Mouse (Mus musculus) forebrain, embryonic 10.5 days (tissue): ENCODE data around the gene Klhl35. TPM values are rescaled to one million over a fixed set of nuclear protein-coding genes. Genes with fewer than 3 reads are reported as not detected.

Experiments used
- DNase-seq: peaks from one replicate; pipeline ENCODE4 v3.0.0-alpha.2; 2017; ENCODE audit warnings: low spot score; ENCODE audit errors: extremely low spot score
- H3K27ac ChIP-seq: fragments of 300-500 bp; sonication (generic); 2 replicates; pipeline ENCODE4 v1.5.1; 2016; ENCODE audit warnings: mild to moderate bottlenecking
- H3K27me3 ChIP-seq: fragments of 300-500 bp; sonication (generic); 2 replicates; pipeline ENCODE4 v1.6.1; 2016; ENCODE audit warnings: mild to moderate bottlenecking; ENCODE audit not compliant: poor library complexity, severe bottlenecking
- H3K36me3 ChIP-seq: fragments of 300-500 bp; sonication (generic); replicated peaks from 2 replicates; pipeline ENCODE4 v1.6.1; 2016; ENCODE audit warnings: mild to moderate bottlenecking, moderate library complexity
- H3K4me1 ChIP-seq: fragments of 300-500 bp; sonication (generic); 2 replicates; pipeline ENCODE4 v1.6.1; 2016
- H3K4me3 ChIP-seq: fragments of 300-500 bp; sonication (generic); 2 replicates; pipeline ENCODE4 v1.5.1; 2016; ENCODE audit warnings: mild to moderate bottlenecking, moderate library complexity
- H3K9me3 ChIP-seq: fragments of 300-500 bp; sonication (generic); 2 replicates; pipeline ENCODE4 v1.6.1; 2016; ENCODE audit warnings: mild to moderate bottlenecking, moderate library complexity
- WGBS: fragments of 180-500 bp; shearing (Covaris S2); methylation state at CpG from one replicate; pipeline ENCODE4 v1.1.7; 2016; 5-methylcytosine and 5-hydroxymethylcytosine counted together
- polyA plus RNA-seq: library from polyadenylated mRNA; unstranded; fragments of >200 nt; fragmentation: Nextera tagmentation; extraction: Ambion mirVana; gene quantifications from 2 replicates; pipeline ENCODE4 v1.2.1, GENCODE M21; 2016

Gene Klhl35
- polyA plus RNA-seq, 1 experiment from 2014 or later, result 0.97 TPM

- DNase-seq, result no peak
- peak overlapping the region; percentile 69 for H3K27ac ChIP-seq
- 5% methylated on average over 4 of the region's 4 CpGs for WGBS
Observed at GRCm38 (mm10) chr7:99436530-99436929, 29.3 kb upstream of the Klhl35 start.

DNA sequence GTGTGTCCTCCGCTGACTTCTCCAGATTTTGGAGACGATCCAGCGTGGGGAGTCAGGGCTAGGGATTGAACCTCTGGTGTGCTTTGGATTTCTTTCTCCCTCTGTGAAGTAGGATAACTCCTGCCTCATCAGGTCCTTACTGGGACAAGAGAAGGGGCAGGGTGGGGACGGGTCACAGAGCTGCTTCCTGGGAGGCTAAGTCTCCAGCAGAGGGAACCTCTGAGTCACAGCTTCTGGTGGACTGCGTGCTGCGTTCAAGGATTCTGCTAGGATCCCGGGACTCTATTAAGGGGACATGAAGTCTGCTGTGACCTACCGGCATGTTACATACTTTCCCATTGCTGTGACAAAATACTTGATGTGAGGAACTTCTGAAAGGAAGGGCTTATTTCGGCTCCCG is 26.9 kb upstream of the Klhl35 start:
- Histone ChIP-seq H3K4me3 (no peak overlapping the region), H3K4me1 (peaks cover 64% of the 10 kb centered on the region), H3K36me3 (no peaks in the 10 kb centered on the region), H3K9me3 (no peaks in the 10 kb centered on the region), H3K27ac (no peak overlapping the region; the same call in 1 of the 2 replicates), H3K27me3 (peaks cover 5% of the 10 kb centered on the region; the same call in 1 of the 2 replicates)
- 71% methylated on average over 10 of the region's 10 CpGs for WGBS
- DNase-seq, result no peak

More at GRCm38 (mm10) chr7:99436530-99436929, 29.3 kb upstream of the Klhl35 start:
- no peak overlapping the region for H3K4me3 ChIP-seq
- peaks cover 5% of the 10 kb centered on the region; the same call in 1 of the 2 replicates for H3K27me3 ChIP-seq
- H3K36me3 ChIP-seq, result no peaks in the 10 kb centered on the region
- no peaks in the 10 kb centered on the region for H3K9me3 ChIP-seq
- peaks cover 68% of the 10 kb centered on the region for H3K4me1 ChIP-seq

GRCm38 (mm10) chr7:99441534-99442072 is 24.2 kb upstream of the Klhl35 start:
- Histone ChIP-seq H3K27ac (peak overlapping the region; percentile 68), H3K27me3 (no peaks in the 10 kb centered on the region), H3K36me3 (0 out of 2 replicates have a peak, but pooled peaks cover 2% of the 10 kb centered on the region), H3K9me3 (no peaks in the 10 kb centered on the region), H3K4me3 (no peak overlapping the region), H3K4me1 (peaks cover 44% of the 10 kb centered on the region)
- no peak for DNase-seq
- 40% methylated on average over 6 of the region's 6 CpGs for WGBS

GRCm38 (mm10) chr7:99443164-99443563 is 22.6 kb upstream of the Klhl35 start:
- Histone ChIP-seq H3K27ac (peak overlapping the region; percentile 67; the same call in 1 of the 2 replicates), H3K27me3 (no peaks in the 10 kb centered on the region), H3K4me1 (peaks cover 46% of the 10 kb centered on the region), H3K4me3 (no peak overlapping the region), H3K9me3 (no peaks in the 10 kb centered on the region), H3K36me3 (0 out of 2 replicates have a peak, but pooled peaks cover 2% of the 10 kb centered on the region)
- 69% methylated on average over 5 of the region's 5 CpGs for WGBS
- no peak for DNase-seq

DNA sequence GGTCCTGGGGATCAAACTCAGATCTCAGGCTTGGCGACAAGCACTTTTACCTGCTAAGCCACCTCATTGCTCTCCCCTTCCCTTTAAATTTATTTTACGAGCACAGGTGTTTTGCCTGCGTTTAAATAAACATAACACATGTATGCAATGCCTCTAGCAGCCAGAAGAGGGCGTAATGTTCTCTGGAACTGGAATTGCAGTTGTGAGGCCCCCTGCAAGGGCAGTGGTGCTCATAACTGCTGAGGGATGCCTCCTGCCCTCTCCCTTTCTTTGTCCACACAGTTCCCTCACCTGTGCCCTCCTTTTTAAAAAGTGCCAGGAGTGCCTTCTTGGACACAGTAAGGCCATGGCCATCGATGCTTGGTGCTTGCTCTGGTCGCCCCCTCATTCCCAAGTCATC is 21.8 kb upstream of the Klhl35 start:
- Histone ChIP-seq H3K4me3 (no peak overlapping the region), H3K9me3 (no peaks in the 10 kb centered on the region), H3K27me3 (no peaks in the 10 kb centered on the region), H3K36me3 (0 out of 2 replicates have a peak, but pooled peaks cover 2% of the 10 kb centered on the region), H3K27ac (no peak overlapping the region), H3K4me1 (peaks cover 49% of the 10 kb centered on the region)
- WGBS, result 73% methylated on average over 6 of the region's 6 CpGs
- no peak for DNase-seq

DNA sequence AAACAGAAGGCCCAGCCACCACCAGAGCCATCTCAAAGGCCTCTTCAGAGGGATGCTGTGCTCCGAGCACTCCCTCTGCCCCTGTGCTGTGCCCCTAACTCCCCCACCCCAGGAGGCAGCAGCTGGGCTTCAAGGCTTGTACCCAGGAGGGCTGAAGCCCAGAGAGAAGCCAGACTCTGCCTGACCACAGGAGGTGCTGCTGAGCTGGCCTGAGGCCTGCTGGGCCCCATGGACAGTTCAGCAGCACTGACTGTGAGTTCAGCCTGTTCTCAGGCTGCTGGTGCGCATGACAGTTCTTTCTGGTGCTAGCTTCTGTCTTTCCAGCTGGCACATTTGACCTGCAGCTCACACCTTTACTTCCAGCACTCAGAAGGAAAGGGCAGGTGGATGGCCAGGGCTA is 20.0 kb upstream of the Klhl35 start:
- no peak for DNase-seq
- peak overlapping the region; percentile 60; the same call in 1 of the 2 replicates for H3K27ac ChIP-seq

GRCm38 (mm10) chr7:99447323-99447722 is 18.5 kb upstream of the Klhl35 start:
- Histone ChIP-seq H3K27me3 (no peaks in the 10 kb centered on the region), H3K4me3 (no peak overlapping the region), H3K27ac (peak overlapping the region; percentile 40; the same call in 1 of the 2 replicates), H3K36me3 (0 out of 2 replicates have a peak, but pooled peaks cover 2% of the 10 kb centered on the region), H3K4me1 (peaks cover 52% of the 10 kb centered on the region), H3K9me3 (no peaks in the 10 kb centered on the region)
- 49% methylated on average over 5 of the region's 5 CpGs for WGBS
- DNase-seq, result no peak

More for the DNA sequence above, 20.0 kb upstream of the Klhl35 start:
- 69% methylated on average over 2 of the region's 2 CpGs for WGBS
- no peak overlapping the region for H3K4me3 ChIP-seq
- no peaks in the 10 kb centered on the region for H3K9me3 ChIP-seq
- 0 out of 2 replicates have a peak, but pooled peaks cover 2% of the 10 kb centered on the region for H3K36me3 ChIP-seq
- H3K27me3 ChIP-seq, result no peaks in the 10 kb centered on the region
- peaks cover 65% of the 10 kb centered on the region for H3K4me1 ChIP-seq

DNA sequence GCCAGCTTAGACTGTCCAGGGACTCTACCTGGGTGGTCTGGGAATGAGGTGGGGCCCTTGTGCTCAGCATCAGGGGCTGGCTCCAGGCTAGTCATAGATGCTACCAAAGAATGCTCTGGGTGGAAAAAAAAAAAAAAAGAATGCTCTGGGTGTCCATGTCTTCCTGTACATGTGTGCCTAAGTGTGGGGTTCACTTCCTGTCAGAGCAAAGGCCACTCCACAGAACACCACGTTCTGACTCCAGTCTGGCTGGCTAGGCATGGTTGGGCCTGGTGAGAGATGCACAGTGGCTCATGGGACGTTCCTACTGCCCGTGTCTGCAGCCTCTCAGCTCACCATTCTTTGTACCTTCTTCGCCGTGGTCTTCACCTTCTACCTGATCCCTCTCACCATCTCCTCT is 17.2 kb upstream of the Klhl35 start:
- H3K27me3 ChIP-seq, result no peaks in the 10 kb centered on the region
- peak overlapping the region; percentile 60 for H3K27ac ChIP-seq
- H3K4me3 ChIP-seq, result no peak overlapping the region
- DNase-seq, result no peak
- no peaks in the 10 kb centered on the region for H3K9me3 ChIP-seq
- H3K4me1 ChIP-seq, result peaks cover 45% of the 10 kb centered on the region
- WGBS, result 87% methylated on average over 5 of the region's 5 CpGs
- 0 out of 2 replicates have a peak, but pooled peaks cover 2% of the 10 kb centered on the region for H3K36me3 ChIP-seq

GRCm38 (mm10) chr7:99449063-99449462 is 16.7 kb upstream of the Klhl35 start:
- Histone ChIP-seq H3K27ac (peak overlapping the region; percentile 20; the same call in 1 of the 2 replicates), H3K4me1 (peaks cover 45% of the 10 kb centered on the region), H3K27me3 (no peaks in the 10 kb centered on the region), H3K36me3 (0 out of 2 replicates have a peak, but pooled peaks cover 2% of the 10 kb centered on the region), H3K9me3 (no peaks in the 10 kb centered on the region), H3K4me3 (no peak overlapping the region)
- 61% methylated on average over 8 of the region's 8 CpGs for WGBS
- no peak for DNase-seq

DNA sequence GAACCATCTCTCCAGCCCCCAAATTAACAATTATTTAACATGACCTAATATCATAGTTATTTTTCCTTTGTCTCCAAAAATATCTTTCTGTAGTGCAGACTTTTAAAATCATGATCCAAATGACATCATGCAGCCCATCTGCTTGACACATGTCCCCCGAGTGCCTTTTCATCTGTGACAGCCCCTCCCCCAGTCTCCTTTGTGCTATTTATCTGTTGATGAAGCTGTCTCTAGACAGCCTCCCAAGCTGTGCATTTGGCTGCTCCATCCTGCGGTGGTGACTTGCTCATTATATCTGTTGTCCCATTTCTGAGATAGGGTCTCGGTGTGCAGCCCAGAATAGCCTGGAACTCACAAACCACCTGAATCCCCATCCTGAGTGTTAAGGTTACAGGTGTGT is 16.1 kb upstream of the Klhl35 start:
- no peaks in the 10 kb centered on the region for H3K27me3 ChIP-seq
- 59% methylated on average over 3 of the region's 3 CpGs for WGBS
- H3K27ac ChIP-seq, result no peak overlapping the region

DNA sequence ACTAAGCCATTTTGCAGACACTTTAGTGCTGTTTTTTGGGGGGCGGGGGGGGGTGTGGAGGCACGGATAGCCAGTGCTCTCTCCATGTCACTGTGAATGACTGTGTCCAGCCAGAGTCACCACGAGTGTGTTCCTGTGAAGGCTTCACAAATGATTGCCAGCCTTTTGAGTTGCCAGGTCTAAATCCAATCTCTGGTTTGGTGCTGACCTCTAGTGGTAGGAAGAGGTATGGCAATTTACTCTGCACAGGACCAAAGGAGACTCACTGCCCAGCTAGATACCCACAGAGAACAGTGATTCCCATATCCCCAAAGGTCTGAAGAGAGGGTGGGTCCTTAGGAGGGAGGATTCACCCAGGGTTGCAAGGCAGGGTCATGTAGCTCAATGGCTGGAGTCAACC is 15.1 kb upstream of the Klhl35 start:
- Histone ChIP-seq H3K4me3 (no peak overlapping the region), H3K9me3 (no peaks in the 10 kb centered on the region), H3K36me3 (no peaks in the 10 kb centered on the region), H3K4me1 (peaks cover 43% of the 10 kb centered on the region), H3K27ac (no peak overlapping the region), H3K27me3 (no peaks in the 10 kb centered on the region)
- peak; percentile 72 for DNase-seq
- WGBS, result 1% methylated on average over 3 of the region's 3 CpGs

More for the DNA sequence above, 16.1 kb upstream of the Klhl35 start:
- Histone ChIP-seq H3K36me3 (no peaks in the 10 kb centered on the region), H3K9me3 (no peaks in the 10 kb centered on the region), H3K4me3 (no peak overlapping the region), H3K4me1 (peaks cover 45% of the 10 kb centered on the region)
- no peak for DNase-seq

DNA sequence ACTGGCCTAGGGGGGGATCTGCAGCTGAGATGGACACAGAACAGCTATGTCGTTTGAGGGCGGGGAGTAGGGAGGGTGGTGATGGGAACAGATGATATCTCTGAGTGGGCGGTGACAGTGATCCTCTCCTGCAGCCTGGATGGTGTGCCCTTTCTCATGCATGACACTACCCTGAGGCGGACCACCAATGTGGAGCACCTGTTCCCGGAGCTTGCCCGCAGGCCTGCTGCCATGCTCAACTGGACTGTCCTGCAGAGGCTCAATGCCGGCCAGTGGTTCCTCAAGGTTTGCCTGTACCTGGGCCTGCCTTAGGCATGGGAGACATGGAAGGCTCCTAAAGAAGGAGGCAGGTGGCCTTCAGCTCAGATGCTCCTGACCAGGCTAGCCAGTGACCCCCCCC is 12.9 kb upstream of the Klhl35 start:
- Histone ChIP-seq H3K36me3 (0 out of 2 replicates have a peak, but pooled peaks cover 3% of the 10 kb centered on the region), H3K27me3 (no peaks in the 10 kb centered on the region), H3K4me3 (no peak overlapping the region), H3K27ac (no peak overlapping the region), H3K4me1 (peaks cover 32% of the 10 kb centered on the region), H3K9me3 (no peaks in the 10 kb centered on the region)
- DNase-seq, result no peak
- 86% methylated on average over 7 of the region's 7 CpGs for WGBS

GRCm38 (mm10) chr7:99454044-99454443 is 11.8 kb upstream of the Klhl35 start:
- no peak overlapping the region for H3K27ac ChIP-seq
- no peak overlapping the region for H3K4me3 ChIP-seq
- H3K4me1 ChIP-seq, result peaks cover 20% of the 10 kb centered on the region
- H3K36me3 ChIP-seq, result 0 out of 2 replicates have a peak, but pooled peaks cover 6% of the 10 kb centered on the region
- no peaks in the 10 kb centered on the region for H3K27me3 ChIP-seq
- DNase-seq, result no peak
- H3K9me3 ChIP-seq, result no peaks in the 10 kb centered on the region
- WGBS, result 82% methylated on average over 4 of the region's 4 CpGs
